Comparison of ENCODE assay signal across 8 mouse cellular contexts in genomic region chr4:120950763-120951427, GRCm38 (mm10). TPM values are rescaled to one million over a fixed set of nuclear protein-coding genes. Genes with fewer than 3 reads are reported as not detected.
DNase-seq lines count a peak whose midpoint lies in the region; ATAC-seq and TF ChIP-seq lines count a peak whose summit lies in the region.

No protein-coding gene starts in this region.

- H3K27me3 ChIP-seq in heart, adult 2 months (ENCODE audit: control insufficient read depth, insufficient read depth, low read length) = no peaks in the 10 kb centered on the region
- H3K27me3 ChIP-seq in C2C12 (ENCODE audit: control insufficient read depth, insufficient read depth, insufficient read length) = no peaks in the 10 kb centered on the region
- no peaks in the 10 kb centered on the region for H3K27me3 ChIP-seq in embryonic facial prominence, embryonic 14.5 days (replicated peaks; ENCODE audit: control insufficient read depth, insufficient read depth, low read length)
- no peaks in the 10 kb centered on the region for H3K27me3 ChIP-seq in limb, embryonic 10.5 days (ENCODE audit: low read depth, poor library complexity, severe bottlenecking)
- no peaks in the 10 kb centered on the region for H3K27me3 ChIP-seq in small intestine, adult 2 months (ENCODE audit: control insufficient read depth, insufficient read depth, low read length)

- peak overlapping the region; percentile 89 for H3K9ac ChIP-seq in heart, adult 2 months (ENCODE audit: low read depth, low read length)
- peak overlapping the region; percentile 86 for H3K9ac ChIP-seq in embryonic facial prominence, embryonic 14.5 days (ENCODE audit: low read depth, low read length)

- no peak for DNase-seq in heart, adult 2 months
- no peak for DNase-seq in heart, postnatal 25 days (ENCODE audit: low spot score)
- peak; percentile 53 for DNase-seq in embryonic facial prominence, embryonic 14.5 days (ENCODE audit: low spot score)
- DNase-seq in limb, embryonic 10.5 days (ENCODE audit: low spot score) = no peak
- no peak for DNase-seq in frontal cortex, postnatal 14 days (ENCODE audit: low spot score in 2 of 2)

- no peaks in the 10 kb centered on the region for H3K9me3 ChIP-seq in embryonic facial prominence, embryonic 14.5 days (ENCODE audit: control insufficient read depth, low read length)
- H3K9me3 ChIP-seq in limb, embryonic 10.5 days (replicated peaks) = no peaks in the 10 kb centered on the region

- no peak for TF ChIP-seq EP300 in heart, adult 2 months (IDR thresholded peaks at IDR 0.05; ENCODE audit: insufficient read depth, low read depth, low read length)

- H3K79me2 ChIP-seq in heart, adult 2 months (replicated peaks; ENCODE audit: control insufficient read depth, insufficient read depth, low read length) = no peaks in the 10 kb centered on the region; the same call in 1 of the 2 replicates
- H3K79me2 ChIP-seq in C2C12 (ENCODE audit: control insufficient read depth, insufficient read depth) = no peaks in the 10 kb centered on the region

- H3K27ac ChIP-seq in heart, adult 2 months = peak overlapping the region; percentile 92
- peak overlapping the region; percentile 88 for H3K27ac ChIP-seq in embryonic facial prominence, embryonic 14.5 days (replicated peaks; ENCODE audit: low read depth, low read length)
- H3K27ac ChIP-seq in limb, embryonic 10.5 days = peak overlapping the region; percentile 94
- H3K27ac ChIP-seq in small intestine, adult 2 months (ENCODE audit: insufficient read depth, low read depth, low read length) = peak overlapping the region; percentile 73

- peak overlapping the region; percentile 82 for H3K4me3 ChIP-seq in heart, adult 2 months
- peak overlapping the region; percentile 63 for H3K4me3 ChIP-seq in C2C12 (ENCODE audit: insufficient read depth, poor library complexity, severe bottlenecking)
- peak overlapping the region; percentile 80 for H3K4me3 ChIP-seq in embryonic facial prominence, embryonic 14.5 days (ENCODE audit: low read depth, low read length)
- H3K4me3 ChIP-seq in limb, embryonic 10.5 days = peak overlapping the region; percentile 94
- peak overlapping the region; percentile 97 for H3K4me3 ChIP-seq in small intestine, adult 2 months (ENCODE audit: low read depth, low read length)

- 1% methylated on average over 20 of the region's 20 CpGs for WGBS in heart, adult 2 months
- 8% methylated on average over 13 of the region's 20 CpGs for WGBS in embryonic facial prominence, embryonic 14.5 days
- 9% methylated on average over 20 of the region's 20 CpGs for WGBS in limb, embryonic 10.5 days
- WGBS in small intestine, adult 2 months = 4% methylated on average over 20 of the region's 20 CpGs

- H3K79me3 ChIP-seq in C2C12 (ENCODE audit: low read depth) = no peaks in the 10 kb centered on the region

- no peak for TF ChIP-seq CTCF in heart, adult 2 months (IDR thresholded peaks at IDR 0.05)
- no peak for TF ChIP-seq CTCF in C2C12 (IDR thresholded peaks at IDR 0.05; ENCODE audit: control insufficient read depth, insufficient read depth, insufficient read length)
- TF ChIP-seq CTCF in small intestine, adult 2 months (IDR thresholded peaks at IDR 0.05; ENCODE audit: extremely low read depth, insufficient read length, insufficient replicate concordance, low read depth, low read length) = no peak

- H3K4me1 ChIP-seq in heart, adult 2 months (ENCODE audit: control insufficient read depth, insufficient read depth, low read length) = peaks cover 1% of the 10 kb centered on the region
- no peaks in the 10 kb centered on the region for H3K4me1 ChIP-seq in embryonic facial prominence, embryonic 14.5 days (ENCODE audit: control insufficient read depth, insufficient read depth, low read length)
- peaks cover 21% of the 10 kb centered on the region for H3K4me1 ChIP-seq in limb, embryonic 10.5 days
- no peaks in the 10 kb centered on the region; the same call in 1 of the 2 replicates for H3K4me1 ChIP-seq in small intestine, adult 2 months (ENCODE audit: control insufficient read depth, insufficient read depth, insufficient read length, low read length)

- 0 out of 2 replicates have a peak, but pooled peaks have one; percentile 3 for ATAC-seq in embryonic facial prominence, embryonic 14.5 days (ENCODE audit: low read depth)
- no peak for ATAC-seq in inflammation-experienced regulatory T-cells, adult 6 months

- intact Hi-C loops in heart, adult 2 months (cut with DNase I) = loop anchor here (1.0 kb wide), 1 partner anchor 26 kb away; the partner anchor contains the start of gene Exo5
- intact Hi-C loops in heart, postnatal 25 days (cut with DNase I) = no loop called here

- peak overlapping the region; percentile 65 for H3K4me2 ChIP-seq in embryonic facial prominence, embryonic 14.5 days (ENCODE audit: low read depth, low read length)

- no peak for TF ChIP-seq POLR2A in heart, adult 2 months (IDR thresholded peaks at IDR 0.05; ENCODE audit: insufficient read depth, low read depth, low read length)
- TF ChIP-seq POLR2A in small intestine, adult 2 months (IDR thresholded peaks at IDR 0.05; ENCODE audit: low read depth, low read length) = no peak

- H3ac ChIP-seq in C2C12 (ENCODE audit: control insufficient read depth, insufficient read length, low read depth) = peak overlapping the region; percentile 99

- no peaks in the 10 kb centered on the region; the same call in 1 of the 2 replicates for H3K36me3 ChIP-seq in heart, adult 2 months (ENCODE audit: control insufficient read depth, insufficient read depth, low read length)
- H3K36me3 ChIP-seq in C2C12 (ENCODE audit: control insufficient read depth, insufficient read depth) = no peaks in the 10 kb centered on the region
- peaks cover 14% of the 10 kb centered on the region for H3K36me3 ChIP-seq in embryonic facial prominence, embryonic 14.5 days (ENCODE audit: control insufficient read depth, insufficient read depth, low read length)
- peaks cover 16% of the 10 kb centered on the region for H3K36me3 ChIP-seq in limb, embryonic 10.5 days
- peaks cover 5% of the 10 kb centered on the region for H3K36me3 ChIP-seq in small intestine, adult 2 months (ENCODE audit: control insufficient read depth, insufficient read depth, low read length)

TF ChIP-seq in C2C12, 6 proteins besides CTCF, POLR2A, EP300 and RAD21:
- TF ChIP-seq CEBPB (IDR thresholded peaks at IDR 0.05; ENCODE audit: low read depth) = no peak
- no peak for TF ChIP-seq MYOG (IDR thresholded peaks at IDR 0.05; ENCODE audit: control insufficient read depth, extremely low read depth, insufficient read length)
- no peak for TF ChIP-seq USF1 (IDR thresholded peaks at IDR 0.05; ENCODE audit: low read depth)
- peak; percentile 12 for TF ChIP-seq MAX (IDR thresholded peaks at IDR 0.05)

RNA-seq across cellular contexts. Expression of gene Zfp69, which starts 0.6 kb away (rescaled TPM):
- 1 to 10 TPM in 1 of 2 experiments, under 1 TPM in 1; 0.82 to 1.1 TPM for total RNA-seq in heart, adult 2 months (2021)
- polyA plus RNA-seq in heart, adult 2 months (2012; rRNA removed) = 1.0 and 1.3 TPM in 2 replicates
- total RNA-seq in heart, postnatal 25 days (2021) = 1 to 10 TPM in 1 of 2 experiments, under 1 TPM in 1; 0.95 to 1.2 TPM
- 1.1 TPM for polyA plus RNA-seq in C2C12 (2012; fragmentation: generic; extraction: Trizol)
- 6.1 and 6.6 TPM in 2 replicates for polyA plus RNA-seq in embryonic facial prominence, embryonic 14.5 days (2014; fragmentation: Nextera tagmentation; extraction: Ambion mirVana)
- polyA plus RNA-seq in limb, embryonic 10.5 days (2016; fragmentation: Nextera tagmentation; extraction: Ambion mirVana) = 11.5 and 11.9 TPM in 2 replicates
- 0.60 and 1.8 TPM in 2 replicates for polyA plus RNA-seq in small intestine, adult 2 months (2012; rRNA removed)
- polyA plus RNA-seq in inflammation-experienced regulatory T-cells, adult 6 months (2017; shearing (Covaris generic)) = 1 to 10 TPM; 1.2 to 2.4 (median 1.8) TPM

RNA-seq across cellular contexts. Expression of gene Exo5, which starts 26.1 kb away (rescaled TPM):
- 1 to 10 TPM; 1.8 to 3.0 TPM for total RNA-seq in heart, adult 2 months (2021)
- 1.6 and 2.3 TPM in 2 replicates for polyA plus RNA-seq in heart, adult 2 months (2012; rRNA removed)
- 1 to 10 TPM; 3.9 to 4.4 TPM for total RNA-seq in heart, postnatal 25 days (2021)
- polyA plus RNA-seq in C2C12 (2012; fragmentation: generic; extraction: Trizol) = 14.1 TPM
- polyA plus RNA-seq in embryonic facial prominence, embryonic 14.5 days (2014; fragmentation: Nextera tagmentation; extraction: Ambion mirVana) = 16.7 and 22.2 TPM in 2 replicates
- 36.4 and 37.3 TPM in 2 replicates for polyA plus RNA-seq in limb, embryonic 10.5 days (2016; fragmentation: Nextera tagmentation; extraction: Ambion mirVana)
- polyA plus RNA-seq in small intestine, adult 2 months (2012; rRNA removed) = 1.3 and 2.8 TPM in 2 replicates
- polyA plus RNA-seq in inflammation-experienced regulatory T-cells, adult 6 months (2017; shearing (Covaris generic)) = 10 to 100 TPM; 28.4 to 30.8 (median 30.0) TPM
